Mouse (Mus musculus): Measurements from ENCODE around the gene Tbx20. TPM values are rescaled to one million over a fixed set of nuclear protein-coding genes. Genes with fewer than 3 reads are reported as not detected.

Tbx20 gene
- polyA plus RNA-seq (2017; shearing (Covaris generic)) = 0.18 TPM

DNA sequence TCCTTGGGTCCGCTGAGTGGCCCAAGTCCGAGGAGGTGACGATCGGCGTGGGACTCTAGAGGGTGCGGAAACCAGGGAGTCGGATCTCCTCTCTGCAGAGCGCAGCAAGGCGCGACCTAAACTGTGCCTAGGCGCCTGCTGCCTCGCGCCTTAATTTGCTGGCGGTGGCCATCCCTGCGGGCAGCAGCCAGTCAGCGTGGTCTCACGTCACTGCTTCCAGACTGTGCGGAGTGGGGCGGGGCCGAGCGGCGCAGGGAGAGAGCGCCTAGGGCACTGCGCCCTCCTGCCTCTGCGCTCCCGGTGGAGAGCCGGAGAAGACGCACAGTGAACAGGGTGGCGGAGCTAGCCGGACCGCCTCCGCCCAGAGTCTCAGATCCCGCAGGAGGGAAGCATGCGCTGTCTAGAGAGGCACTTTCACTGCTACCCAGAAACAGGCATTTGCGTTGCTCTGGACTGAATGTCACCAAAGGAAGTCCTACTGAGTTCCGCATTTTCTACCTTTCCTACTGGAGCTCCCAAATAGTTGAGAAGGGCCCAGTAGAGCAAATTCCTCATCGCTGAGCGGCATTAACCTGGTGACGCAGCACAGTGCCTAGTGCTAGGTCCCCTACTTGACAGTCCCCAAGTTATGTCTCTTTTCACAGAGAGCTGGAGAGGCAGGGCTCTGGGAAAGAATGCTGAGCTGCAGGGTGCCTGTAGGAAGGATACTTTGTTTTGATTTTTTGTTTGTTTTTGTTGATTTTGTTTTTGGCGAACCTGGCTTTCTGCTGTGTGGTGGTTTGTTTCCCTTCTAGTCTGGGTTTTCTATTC is at the start of gene Tbx20:
Gene Tbx20, minus strand, starts transcription at position 144 of the 810 bp plus-strand sequence.

DNA sequence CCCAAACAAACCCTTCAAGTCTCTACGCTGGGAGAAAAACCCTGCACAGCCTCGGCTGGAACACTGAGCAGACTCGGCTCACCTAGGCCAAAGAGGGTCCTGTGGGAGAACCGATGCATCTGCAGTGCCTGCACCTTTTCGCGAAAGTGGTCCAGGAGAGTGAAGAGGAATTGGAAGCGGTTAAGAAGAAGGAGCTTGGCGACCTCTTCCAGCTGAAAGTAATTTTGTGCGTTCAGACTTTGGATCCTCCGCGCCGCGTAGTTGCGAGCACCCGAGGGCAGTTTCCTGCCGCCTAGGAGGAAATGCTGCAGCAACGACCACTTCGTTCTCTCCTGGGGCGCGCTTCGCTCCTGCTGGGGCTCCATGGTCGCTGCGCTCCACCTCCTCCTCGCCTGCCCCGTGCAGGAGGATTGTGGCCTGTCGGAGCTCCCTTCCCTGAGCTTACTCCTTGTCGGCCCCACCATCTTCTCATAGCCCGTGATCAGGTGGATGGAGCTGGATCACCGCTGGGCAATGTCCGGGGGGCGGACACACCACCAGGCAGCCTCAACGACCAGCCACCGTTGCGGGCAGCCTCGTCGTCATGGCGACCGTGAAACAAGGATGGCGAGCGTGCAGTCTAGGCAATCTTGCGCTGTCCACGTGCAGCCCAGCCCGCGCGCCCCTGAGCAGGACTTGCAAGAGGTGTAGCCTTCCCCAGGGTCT is 78.3 kb downstream of the Tbx20 start, which contains the start of gene Dpy19l2:
Gene Dpy19l2, minus strand, starts transcription at position 594 of the 705 bp plus-strand sequence.

Other genes with a start within 250 kb of the Tbx20 start
- gene Cypt4, start 149.1 kb downstream of the Tbx20 start, polyA plus RNA-seq (2017; shearing (Covaris generic)) = not detected
- not detected for gene Dpy19l2, start 78.0 kb downstream of the Tbx20 start, polyA plus RNA-seq (2017; shearing (Covaris generic))